Comparison of ENCODE assay signal across 22 mouse cellular contexts in the genomic region with DNA sequence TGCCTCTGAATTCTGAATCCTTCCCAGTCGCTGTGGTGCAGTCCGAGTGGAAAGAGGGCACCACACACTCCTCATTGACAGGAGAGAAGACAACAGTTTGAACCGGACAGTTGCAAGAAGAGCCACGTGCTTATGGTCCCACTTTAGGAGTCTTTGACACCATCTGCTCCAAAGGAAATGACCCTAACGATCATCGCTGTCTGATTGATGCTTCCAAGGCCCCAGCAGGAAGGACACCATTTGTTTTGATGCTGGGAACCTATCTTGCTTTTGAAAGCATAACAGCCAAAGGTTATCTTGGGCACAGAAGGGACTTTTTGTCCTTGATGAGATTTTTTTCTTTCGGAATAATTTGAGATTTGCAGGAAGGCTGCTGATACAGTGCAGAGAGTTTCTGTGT. TPM values are rescaled to one million over a fixed set of nuclear protein-coding genes. Genes with fewer than 3 reads are reported as not detected.
DNase-seq lines count a peak whose midpoint lies in the region; ATAC-seq lines count a peak whose summit lies in the region.
"Had no signal": no experiment of that assay in that cellular context is flagged by ENCODE, and none has a peak within 500 bp of the region (broad histone marks: within the 10 kb centered on the region; RNA-seq: fewer than 3 reads in every experiment).

No protein-coding gene starts in this region.

- peaks cover 8% of the 10 kb centered on the region for H3K4me1 ChIP-seq in kidney, embryonic 15.5 days
- H3K4me1 ChIP-seq: forebrain, embryonic 10.5 days; hindbrain, embryonic 13.5 days had no signal

- H3K4me3 ChIP-seq in kidney, embryonic 15.5 days (replicated peaks) = no peak overlapping the region
- H3K4me3 ChIP-seq: embryonic facial prominence, embryonic 10.5 days; erythroblast, embryonic 14.5 days; forebrain, embryonic 10.5 days; gastrocnemius, adult 2 months; heart, embryonic 13.5 days; hindbrain, embryonic 13.5 days had no signal

- no peaks in the 10 kb centered on the region for H3K36me3 ChIP-seq in kidney, embryonic 15.5 days
- H3K36me3 ChIP-seq: embryonic facial prominence, embryonic 10.5 days; forebrain, embryonic 10.5 days; G1E; heart, embryonic 13.5 days; hindbrain, embryonic 13.5 days had no signal

- H3K27me3 ChIP-seq in kidney, embryonic 15.5 days = no peaks in the 10 kb centered on the region
- H3K27me3 ChIP-seq: hindbrain, embryonic 13.5 days had no signal

- H3K9me3 ChIP-seq in kidney, embryonic 15.5 days (replicated peaks) = no peaks in the 10 kb centered on the region
- H3K9me3 ChIP-seq: embryonic facial prominence, embryonic 10.5 days; forebrain, embryonic 10.5 days; G1E; heart, embryonic 13.5 days; hindbrain, embryonic 13.5 days had no signal

- H3K4me2 ChIP-seq in kidney, embryonic 15.5 days = no peak overlapping the region
- H3K4me2 ChIP-seq: heart, embryonic 13.5 days; hindbrain, embryonic 13.5 days had no signal

- no peak for ATAC-seq in kidney, embryonic 15.5 days (replicated peaks; ENCODE audit: low FRiP score)
- ATAC-seq: CD4-positive, CD25-positive, alpha-beta regulatory T cell, adult 4 months; forebrain, embryonic 14.5 days; hindbrain, postnatal 0 days had no signal

- 41% methylated on average over 7 of the region's 7 CpGs for WGBS in kidney, embryonic 15.5 days

- DNase-seq in adrenal gland, adult (ENCODE audit: inconsistent age in 2 of 2, low spot score in 1 of 2) = peak; percentile 15 to 60
- DNase-seq in adrenal gland, postnatal 10 days = no peak
- peak; percentile 85 for DNase-seq in heart, adult 11 months
- DNase-seq in heart, postnatal 36 days = no peak
- DNase-seq in kidney, postnatal 4 days = no peak
- DNase-seq in lung, postnatal 10 days = no peak
- DNase-seq: B cell, adult 2 months; cerebellum, adult 2 months; cerebellum, postnatal 10 days; gastrocnemius, adult 2 months; gastrocnemius, postnatal 25 days; heart, postnatal 4 days had no signal

- intact Hi-C loops in heart, postnatal 36 days (cut with DNase I) = loop anchor here (5.0 kb wide), 1 partner anchor 120 kb away; a partner anchor contains a TSS

- H3K27ac ChIP-seq in kidney, embryonic 15.5 days = 0 out of 2 replicates have a peak overlapping the region, but pooled peaks have one; percentile 18
- H3K27ac ChIP-seq: embryonic facial prominence, embryonic 10.5 days; forebrain, embryonic 10.5 days; gastrocnemius, adult 2 months; heart, embryonic 13.5 days; hindbrain, embryonic 13.5 days; hindbrain, postnatal 0 days had no signal

- H3K9ac ChIP-seq in kidney, embryonic 15.5 days = no peak overlapping the region
- H3K9ac ChIP-seq: heart, embryonic 13.5 days; hindbrain, embryonic 13.5 days had no signal

RNA-seq across cellular contexts. Expression of a gene that starts 58.9 kb away (rescaled TPM):
- total RNA-seq in adrenal gland, postnatal 10 days (2021) = 10 to 100 TPM; 49.5 to 83.7 TPM
- total RNA-seq in heart, postnatal 36 days (2021) = 10 to 100 TPM; 29.5 to 34.2 TPM
- 38.5 and 39.6 TPM in 2 replicates for polyA plus RNA-seq in kidney, embryonic 15.5 days (2015; fragmentation: Nextera tagmentation; extraction: Ambion mirVana)

Comparison
In these comparisons a context has a peak if more than half of its experiments do, and no peak if none do; other contexts are left out.
1. DNase-seq: peak in adrenal gland, adult (2 of 2) and heart, adult 11 months (single experiment); none in adrenal gland, postnatal 10 days (single experiment), heart, postnatal 36 days (0 of 2), kidney, postnatal 4 days (0 of 2) and lung, postnatal 10 days (single experiment).